Mouse (Mus musculus): ENCODE data around the gene Mxd3. TPM values are rescaled to one million over a fixed set of nuclear protein-coding genes. Genes with fewer than 3 reads are reported as not detected.

Mxd3 gene
- total and polyA plus RNA-seq, 2 experiments from 2014 or later: 3.5 to 6.6 TPM

- Histone ChIP-seq H3K4me2 (ENCODE audit: low read depth, low read length, poor library complexity, severe bottlenecking) (peak overlapping the region; percentile 87), H3K27me3 (ENCODE audit: insufficient read depth, low read length) (no peaks in the 10 kb centered on the region), H3K27ac (ENCODE audit: low read depth, low read length) (peak overlapping the region; percentile 90), H3K9me3 (ENCODE audit: low read length) (no peaks in the 10 kb centered on the region), H3K4me3 (ENCODE audit: low read depth, low read length) (peak overlapping the region; percentile 84), H3K4me1 (ENCODE audit: insufficient read depth, low read length) (peaks cover 12% of the 10 kb centered on the region), H3K36me3 (ENCODE audit: insufficient read depth, low read length) (peaks cover 6% of the 10 kb centered on the region; the same call in 1 of the 2 replicates), H3K9ac (replicated peaks; ENCODE audit: low read length, poor library complexity, severe bottlenecking) (peak overlapping the region; percentile 90)
- TF ChIP-seq CTCF (IDR thresholded peaks at IDR 0.05): no peak
- 2% methylated on average over 32 of the region's 32 CpGs for WGBS
- peak; percentile 44 for ATAC-seq (ENCODE audit: low FRiP score)
- no peak for DNase-seq (ENCODE audit: low spot score)
Measured at GRCm38 (mm10) chr13:55361974-55362452, 32.4 kb upstream of the Mxd3 start.

- DNase-seq (ENCODE audit: low spot score): no peak
- Histone ChIP-seq H3K9ac (replicated peaks; ENCODE audit: low read length, poor library complexity, severe bottlenecking) (no peak overlapping the region), H3K4me1 (ENCODE audit: insufficient read depth, low read length) (peaks cover 12% of the 10 kb centered on the region), H3K4me2 (ENCODE audit: low read depth, low read length, poor library complexity, severe bottlenecking) (peak overlapping the region; percentile 87), H3K4me3 (ENCODE audit: low read depth, low read length) (peak overlapping the region; percentile 84), H3K36me3 (ENCODE audit: insufficient read depth, low read length) (peaks cover 6% of the 10 kb centered on the region; the same call in 1 of the 2 replicates), H3K27me3 (ENCODE audit: insufficient read depth, low read length) (no peaks in the 10 kb centered on the region), H3K9me3 (ENCODE audit: low read length) (no peaks in the 10 kb centered on the region), H3K27ac (ENCODE audit: low read depth, low read length) (no peak overlapping the region)
- ATAC-seq (ENCODE audit: low FRiP score): no peak
- no peak for TF ChIP-seq CTCF (IDR thresholded peaks at IDR 0.05)
Measured at GRCm38 (mm10) chr13:55361145-55361544, 31.5 kb upstream of the Mxd3 start.

DNA sequence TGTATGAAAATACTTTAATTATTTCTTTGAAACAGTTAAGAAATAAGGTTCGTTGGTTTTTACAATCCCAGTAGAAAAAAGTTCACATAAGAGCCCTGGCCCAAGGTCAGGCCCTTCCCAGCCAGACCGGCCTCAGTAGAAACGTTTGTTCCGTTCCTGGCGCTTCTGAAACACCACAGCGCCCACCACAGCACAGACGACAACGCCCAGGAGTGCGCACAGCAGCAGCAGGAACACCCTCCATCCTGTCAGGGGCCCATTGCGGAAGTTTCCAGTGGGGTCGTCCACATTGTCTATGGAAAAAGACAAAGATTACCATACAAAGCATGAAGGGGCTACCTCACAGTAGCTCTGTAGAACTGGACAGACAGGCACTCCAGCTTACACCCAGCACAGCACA, 17.1 kb upstream of the Mxd3 start:
- DNase-seq (ENCODE audit: low spot score): no peak
- Histone ChIP-seq H3K27me3 (ENCODE audit: insufficient read depth, low read length) (no peaks in the 10 kb centered on the region), H3K27ac (ENCODE audit: low read depth, low read length) (no peak overlapping the region), H3K4me2 (ENCODE audit: low read depth, low read length, poor library complexity, severe bottlenecking) (no peak overlapping the region), H3K9me3 (ENCODE audit: low read length) (no peaks in the 10 kb centered on the region), H3K9ac (replicated peaks; ENCODE audit: low read length, poor library complexity, severe bottlenecking) (no peak overlapping the region), H3K4me1 (ENCODE audit: insufficient read depth, low read length) (no peaks in the 10 kb centered on the region), H3K4me3 (ENCODE audit: low read depth, low read length) (no peak overlapping the region), H3K36me3 (ENCODE audit: insufficient read depth, low read length) (peaks cover 68% of the 10 kb centered on the region)
- WGBS: 90% methylated on average over 11 of the region's 11 CpGs
- no peak for TF ChIP-seq CTCF (IDR thresholded peaks at IDR 0.05)
- no peak for ATAC-seq (ENCODE audit: low FRiP score)

GRCm38 (mm10) chr13:55344286-55344685, 14.7 kb upstream of the Mxd3 start:
- H3K27ac ChIP-seq (ENCODE audit: low read depth, low read length): no peak overlapping the region
- H3K4me2 ChIP-seq (ENCODE audit: low read depth, low read length, poor library complexity, severe bottlenecking): no peak overlapping the region
- ATAC-seq (ENCODE audit: low FRiP score) (no peak), DNase-seq (ENCODE audit: low spot score) (no peak)
- H3K36me3 ChIP-seq (ENCODE audit: insufficient read depth, low read length): peaks cover 51% of the 10 kb centered on the region
- H3K4me1 ChIP-seq (ENCODE audit: insufficient read depth, low read length): no peaks in the 10 kb centered on the region
- H3K27me3 ChIP-seq (ENCODE audit: insufficient read depth, low read length): no peaks in the 10 kb centered on the region
- TF ChIP-seq CTCF (IDR thresholded peaks at IDR 0.05): no peak
- no peak overlapping the region for H3K9ac ChIP-seq (replicated peaks; ENCODE audit: low read length, poor library complexity, severe bottlenecking)
- WGBS: 88% methylated on average over 7 of the region's 7 CpGs
- H3K4me3 ChIP-seq (ENCODE audit: low read depth, low read length): no peak overlapping the region
- no peaks in the 10 kb centered on the region for H3K9me3 ChIP-seq (ENCODE audit: low read length)

GRCm38 (mm10) chr13:55342469-55342868, 12.8 kb upstream of the Mxd3 start:
- H3K27me3 ChIP-seq (ENCODE audit: insufficient read depth, low read length): no peaks in the 10 kb centered on the region
- no peak for ATAC-seq (ENCODE audit: low FRiP score)
- TF ChIP-seq CTCF (IDR thresholded peaks at IDR 0.05): no peak
- H3K4me3 ChIP-seq (ENCODE audit: low read depth, low read length): no peak overlapping the region
- H3K4me1 ChIP-seq (ENCODE audit: insufficient read depth, low read length): no peaks in the 10 kb centered on the region
- no peak for DNase-seq (ENCODE audit: low spot score)
- H3K36me3 ChIP-seq (ENCODE audit: insufficient read depth, low read length): peaks cover 34% of the 10 kb centered on the region
- no peak overlapping the region for H3K4me2 ChIP-seq (ENCODE audit: low read depth, low read length, poor library complexity, severe bottlenecking)
- H3K9ac ChIP-seq (replicated peaks; ENCODE audit: low read length, poor library complexity, severe bottlenecking): no peak overlapping the region
- H3K27ac ChIP-seq (ENCODE audit: low read depth, low read length): no peak overlapping the region
- H3K9me3 ChIP-seq (ENCODE audit: low read length): no peaks in the 10 kb centered on the region
- 46% methylated on average over 11 of the region's 11 CpGs for WGBS

DNA sequence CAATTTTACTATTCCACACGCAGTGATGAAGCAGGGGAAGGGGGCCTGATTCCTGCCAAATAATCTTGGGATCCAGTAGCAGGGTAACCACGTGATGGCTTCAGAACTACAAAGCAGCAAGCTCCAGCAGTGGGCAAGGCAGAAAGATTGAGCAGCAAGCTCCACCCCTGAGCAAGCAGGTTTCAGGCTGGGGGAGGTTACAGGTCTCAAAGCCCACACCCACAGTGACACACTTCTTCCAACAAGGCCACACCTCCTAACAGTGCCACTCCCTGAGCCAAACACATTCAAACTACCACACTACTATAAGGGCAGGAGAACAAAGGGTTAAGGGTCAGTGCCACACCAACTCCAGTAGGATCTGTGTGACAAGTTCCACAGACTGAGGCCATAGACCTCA, 9.6 kb upstream of the Mxd3 start:
- TF ChIP-seq CTCF (IDR thresholded peaks at IDR 0.05): no peak
- Histone ChIP-seq H3K27me3 (ENCODE audit: insufficient read depth, low read length) (no peaks in the 10 kb centered on the region), H3K9ac (replicated peaks; ENCODE audit: low read length, poor library complexity, severe bottlenecking) (no peak overlapping the region), H3K27ac (ENCODE audit: low read depth, low read length) (no peak overlapping the region), H3K4me1 (ENCODE audit: insufficient read depth, low read length) (no peaks in the 10 kb centered on the region), H3K4me3 (ENCODE audit: low read depth, low read length) (no peak overlapping the region), H3K4me2 (ENCODE audit: low read depth, low read length, poor library complexity, severe bottlenecking) (no peak overlapping the region), H3K36me3 (ENCODE audit: insufficient read depth, low read length) (peaks cover 5% of the 10 kb centered on the region; the same call in 1 of the 2 replicates), H3K9me3 (ENCODE audit: low read length) (no peaks in the 10 kb centered on the region)
- DNase-seq (ENCODE audit: low spot score) (no peak), ATAC-seq (ENCODE audit: low FRiP score) (no peak)
- 38% methylated on average over 2 of the region's 2 CpGs for WGBS

Data from midbrain, postnatal 0 days (tissue).